Mouse (Mus musculus) midbrain, embryonic 14.5 days (tissue): ENCODE data around the gene Als2. TPM values are rescaled to one million over a fixed set of nuclear protein-coding genes. Genes with fewer than 3 reads are reported as not detected.

Experiments used
- ATAC-seq: fragments of 200-750 bp; cut with Nextera tagmentation; 2 replicates; pipeline ENCODE4 v1.8.0; 2017; ENCODE audit warnings: moderate number of reproducible peaks, moderate library complexity; ENCODE audit not compliant: low FRiP score, low TSS enrichment
- DNase-seq: peaks from one replicate; pipeline ENCODE4 v3.0.0-alpha.2; 2015
- H3K27ac ChIP-seq: fragments of 300-500 bp; sonication (generic); replicated peaks from 2 replicates; pipeline ENCODE4 v1.5.1; 2014; ENCODE audit warnings: mild to moderate bottlenecking, low read depth, low read length, moderate library complexity
- H3K27me3 ChIP-seq: fragments of 300-500 bp; sonication (generic); 2 replicates; pipeline ENCODE4 v1.6.1; 2014; ENCODE audit warnings: low read length, control low read depth, mixed read lengths; ENCODE audit not compliant: control insufficient read depth, insufficient read depth
- H3K36me3 ChIP-seq: fragments of 300-500 bp; sonication (generic); 2 replicates; pipeline ENCODE4 v1.6.1; 2014; ENCODE audit warnings: low read length, control low read depth; ENCODE audit not compliant: control insufficient read depth, insufficient read depth
- H3K4me1 ChIP-seq: fragments of 300-500 bp; sonication (generic); 2 replicates; pipeline ENCODE4 v1.6.1; 2014; ENCODE audit warnings: mild to moderate bottlenecking, antibody characterized with exemption, low read length, control low read depth; ENCODE audit not compliant: control insufficient read depth, insufficient read depth
- H3K4me2 ChIP-seq: fragments of 300-500 bp; sonication (generic); 2 replicates; pipeline ENCODE4 v1.6.1; 2014; ENCODE audit warnings: mild to moderate bottlenecking, low read length, moderate library complexity
- H3K4me3 ChIP-seq: fragments of 300-500 bp; sonication (generic); replicated peaks from 2 replicates; pipeline ENCODE4 v1.5.1; 2014; ENCODE audit warnings: low read depth, low read length
- H3K9ac ChIP-seq: fragments of 300-500 bp; sonication (generic); replicated peaks from 2 replicates; pipeline ENCODE4 v1.6.1; 2014; ENCODE audit warnings: mild to moderate bottlenecking, low read length, moderate library complexity
- H3K9me3 ChIP-seq: fragments of 300-500 bp; sonication (generic); 2 replicates; pipeline ENCODE4 v1.6.1; 2016; ENCODE audit warnings: low read length, control low read depth, mixed read lengths; ENCODE audit not compliant: control insufficient read depth
- WGBS: fragments of 180-500 bp; shearing (Covaris S2); extraction: QIAGEN DNeasy Blood & Tissue Kit; methylation state at CpG from one replicate; pipeline ENCODE4 v1.1.7; 2014; 5-methylcytosine and 5-hydroxymethylcytosine counted together
- polyA plus RNA-seq: library from polyadenylated mRNA; unstranded; fragments of >200 nt; fragmentation: Nextera tagmentation; extraction: Ambion mirVana; gene quantifications from 2 replicates; pipeline ENCODE4 v1.2.1, GENCODE M21; 2014

The Als2 gene
- polyA plus RNA-seq, 1 experiment from 2014 or later: 24.1 TPM

DNA sequence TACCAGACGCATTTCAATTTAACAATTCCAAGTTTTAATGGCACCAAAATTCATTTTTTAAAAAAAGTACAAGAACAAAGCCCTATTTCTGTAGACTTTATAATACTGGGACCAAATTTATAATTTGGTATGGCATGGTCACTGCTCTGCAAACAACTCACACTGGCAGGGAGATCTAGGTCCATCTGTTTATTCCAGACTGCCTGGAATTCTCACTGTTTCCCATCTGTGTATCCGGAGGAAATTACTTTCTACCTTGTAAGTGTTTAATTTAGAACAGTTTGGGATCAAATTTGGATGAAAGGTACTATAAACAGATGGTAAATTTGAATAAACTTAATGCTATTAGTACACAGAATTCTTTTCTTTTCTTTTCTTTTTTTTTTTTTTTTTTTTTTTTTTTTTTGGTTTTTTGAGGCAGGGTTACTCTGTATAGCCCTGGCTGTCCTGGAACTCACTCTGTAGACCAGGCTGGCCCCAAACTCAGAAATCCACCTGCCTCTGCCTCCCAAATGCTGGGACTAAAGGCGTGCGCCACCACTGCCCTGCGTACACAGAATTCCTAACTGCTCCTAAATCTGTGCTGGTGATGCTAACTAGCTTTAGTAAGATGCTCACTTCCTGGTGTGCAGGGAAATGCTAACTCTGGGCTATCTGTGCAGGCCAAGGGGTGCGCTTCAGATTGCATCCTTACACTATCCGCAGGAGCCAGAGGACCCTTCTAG lies 14.8 kb downstream of the Als2 start:
- no peak overlapping the region for H3K27ac ChIP-seq
- H3K9ac ChIP-seq: no peak overlapping the region
- DNase-seq (no peak), ATAC-seq (no peak)
- H3K4me1 ChIP-seq: no peaks in the 10 kb centered on the region
- H3K9me3 ChIP-seq: no peaks in the 10 kb centered on the region
- H3K36me3 ChIP-seq: peaks cover 5% of the 10 kb centered on the region
- no peaks in the 10 kb centered on the region for H3K27me3 ChIP-seq
- no peak overlapping the region for H3K4me2 ChIP-seq
- H3K4me3 ChIP-seq: no peak overlapping the region
- 93% methylated on average over 7 of the region's 7 CpGs for WGBS

DNA sequence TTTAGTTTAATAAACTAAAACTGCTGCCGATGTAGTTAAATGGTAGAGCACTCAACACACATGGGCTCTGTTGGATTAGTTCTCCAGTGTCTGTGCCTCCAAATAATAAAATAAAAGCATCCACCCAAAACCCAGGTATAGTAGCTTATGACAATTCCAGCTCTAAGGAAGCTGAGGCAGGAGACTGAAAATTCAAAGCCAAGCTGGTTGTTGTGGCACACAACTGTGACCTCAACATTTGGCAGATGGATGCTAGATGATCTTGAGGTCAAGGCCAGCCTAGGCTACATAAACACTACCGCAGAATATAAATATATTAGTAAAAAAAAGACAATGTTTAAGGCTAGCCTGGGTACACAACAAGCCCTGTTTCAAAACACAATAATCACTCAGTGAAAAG lies 15.4 kb downstream of the Als2 start:
- no peak for DNase-seq
- no peak overlapping the region for H3K27ac ChIP-seq
- H3K4me1 ChIP-seq: no peaks in the 10 kb centered on the region
- no peaks in the 10 kb centered on the region for H3K27me3 ChIP-seq
- no peak overlapping the region for H3K4me3 ChIP-seq
- WGBS: 97% methylated on average over 2 of the region's 2 CpGs
- H3K9ac ChIP-seq: no peak overlapping the region
- no peaks in the 10 kb centered on the region for H3K9me3 ChIP-seq
- ATAC-seq: no peak
- no peak overlapping the region for H3K4me2 ChIP-seq
- peaks cover 8% of the 10 kb centered on the region for H3K36me3 ChIP-seq

DNA sequence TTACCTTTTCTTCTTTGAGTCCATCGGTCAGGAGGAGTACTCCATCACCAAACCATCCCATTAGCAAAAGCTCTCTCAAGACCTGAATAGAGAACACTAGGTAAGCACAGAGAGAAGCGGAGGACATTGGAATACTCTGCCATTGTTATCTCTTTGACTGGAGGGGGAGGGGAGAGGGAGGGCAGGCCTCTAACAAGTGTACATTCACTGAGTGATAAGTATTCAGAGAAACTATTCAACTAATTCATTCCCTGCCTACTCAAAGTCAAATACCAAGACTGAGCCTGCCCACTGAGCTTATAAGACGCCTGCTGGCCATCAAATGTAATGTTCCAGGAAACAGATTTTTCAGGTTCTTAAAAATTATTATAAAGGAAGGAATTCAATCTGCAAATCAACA lies 16.7 kb downstream of the Als2 start:
- no peak overlapping the region for H3K4me2 ChIP-seq
- WGBS: 52% methylated on average over 3 of the region's 3 CpGs
- ATAC-seq (no peak), DNase-seq (no peak)
- H3K36me3 ChIP-seq: peaks cover 18% of the 10 kb centered on the region
- no peaks in the 10 kb centered on the region for H3K4me1 ChIP-seq
- no peak overlapping the region for H3K4me3 ChIP-seq
- H3K9ac ChIP-seq: no peak overlapping the region
- H3K9me3 ChIP-seq: no peaks in the 10 kb centered on the region
- no peaks in the 10 kb centered on the region for H3K27me3 ChIP-seq
- H3K27ac ChIP-seq: no peak overlapping the region

DNA sequence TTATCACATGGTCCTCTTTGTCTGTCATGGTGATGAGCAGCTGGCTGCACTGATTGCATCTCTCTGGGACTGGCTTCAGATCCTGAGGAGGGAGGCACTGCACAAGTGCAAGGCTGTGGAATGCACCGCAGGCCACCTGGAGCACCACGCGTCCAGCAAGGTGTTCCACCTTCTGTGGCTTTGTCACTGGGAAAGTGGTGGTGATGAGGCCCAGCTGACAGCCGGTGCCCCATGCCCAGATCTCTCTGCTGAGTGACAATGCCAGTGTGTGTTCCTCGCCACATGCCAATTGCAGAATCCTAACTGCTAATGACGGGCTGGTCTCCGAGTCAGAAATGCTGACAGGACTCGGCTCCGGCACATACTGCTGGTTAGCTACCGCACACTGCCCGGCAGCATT lies 21.6 kb downstream of the Als2 start:
- ATAC-seq (no peak), DNase-seq (no peak)
- no peak overlapping the region for H3K27ac ChIP-seq

DNA sequence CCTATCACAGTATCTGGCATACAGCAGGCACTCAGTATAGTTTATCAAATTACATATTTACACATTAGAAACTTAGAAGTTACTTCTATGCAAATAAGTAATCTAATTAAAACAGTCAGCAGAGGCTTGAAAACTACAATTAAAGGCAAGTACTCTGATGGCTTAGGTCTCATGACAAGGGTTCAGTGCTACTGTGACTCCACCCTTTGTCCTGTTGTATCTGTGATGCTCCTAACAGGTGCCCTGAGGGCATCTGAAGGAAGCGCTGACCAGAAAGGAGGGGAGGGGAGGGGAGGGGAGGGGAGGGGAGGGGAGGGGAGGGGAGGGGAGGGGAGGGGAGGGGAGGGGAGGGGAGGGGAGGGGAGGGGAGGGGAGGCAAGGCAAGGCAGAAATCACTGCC lies 24.1 kb downstream of the Als2 start:
- Histone ChIP-seq H3K4me2 (no peak overlapping the region), H3K9ac (no peak overlapping the region), H3K27ac (no peak overlapping the region), H3K27me3 (no peaks in the 10 kb centered on the region), H3K9me3 (no peaks in the 10 kb centered on the region), H3K4me3 (no peak overlapping the region), H3K4me1 (no peaks in the 10 kb centered on the region), H3K36me3 (peaks cover 55% of the 10 kb centered on the region)
- no peak for ATAC-seq
- DNase-seq: no peak
- WGBS: no CpG with 5 or more reads among the region's 1 CpGs

More for the DNA sequence above, 21.6 kb downstream of the Als2 start:
- Histone ChIP-seq H3K36me3 (peaks cover 37% of the 10 kb centered on the region), H3K9ac (no peak overlapping the region), H3K4me1 (no peaks in the 10 kb centered on the region), H3K4me3 (no peak overlapping the region), H3K27me3 (no peaks in the 10 kb centered on the region), H3K9me3 (no peaks in the 10 kb centered on the region), H3K4me2 (no peak overlapping the region)
- WGBS: 96% methylated on average over 11 of the region's 11 CpGs

DNA sequence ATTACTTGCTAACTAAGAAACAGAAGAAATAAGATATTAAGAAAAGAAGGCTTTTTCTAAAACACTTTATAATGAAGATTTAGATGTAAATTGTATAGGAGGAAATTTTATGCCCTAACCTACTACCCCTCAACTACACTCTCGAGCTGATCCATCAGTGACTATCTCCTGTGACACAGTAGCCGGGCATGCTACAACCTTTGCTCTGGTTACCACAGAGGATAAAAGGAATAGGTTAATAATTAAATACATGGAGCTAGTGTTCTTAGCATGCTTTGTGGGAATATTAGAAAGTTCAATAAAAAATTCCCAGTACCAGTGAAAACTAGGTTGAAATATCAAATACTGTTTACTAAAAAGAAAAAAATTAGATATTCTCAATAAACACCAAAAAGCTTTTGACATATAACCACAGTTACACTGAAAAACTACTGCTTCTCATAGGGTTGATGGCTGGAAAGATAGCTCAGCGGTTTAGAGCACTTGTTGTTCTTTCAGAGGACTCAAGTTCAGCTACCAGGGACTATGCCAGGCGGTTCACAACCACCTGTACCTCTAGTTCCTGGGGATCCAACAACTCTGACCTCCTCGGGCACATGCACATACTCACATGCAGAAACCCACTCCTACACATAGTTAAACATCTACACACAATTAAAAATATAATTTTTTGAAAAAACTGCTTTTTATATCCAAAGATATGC lies 24.8 kb downstream of the Als2 start:
- peaks cover 57% of the 10 kb centered on the region for H3K36me3 ChIP-seq
- 85% methylated on average over 5 of the region's 5 CpGs for WGBS
- no peaks in the 10 kb centered on the region for H3K27me3 ChIP-seq

DNA sequence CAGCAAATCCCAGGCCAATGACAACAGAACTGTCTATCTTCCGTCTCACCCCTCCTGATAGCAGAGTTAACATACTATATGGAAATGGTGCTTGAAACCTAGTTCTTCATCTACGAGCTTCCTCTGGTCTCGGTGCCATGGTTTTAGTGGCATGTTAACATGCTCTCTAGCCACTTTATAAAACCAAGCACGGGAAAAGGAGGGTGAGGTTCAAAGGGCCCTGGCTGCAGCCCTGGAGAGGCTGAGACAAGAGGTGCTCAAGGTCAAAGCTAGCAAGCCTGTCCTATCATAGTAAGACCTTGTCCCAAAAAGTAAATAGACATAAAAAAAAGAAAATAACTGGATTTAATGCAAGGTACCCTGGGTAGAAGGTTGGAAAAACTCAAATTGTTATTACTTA lies 25.4 kb downstream of the Als2 start:
- Histone ChIP-seq H3K4me1 (no peaks in the 10 kb centered on the region), H3K27me3 (no peaks in the 10 kb centered on the region), H3K4me3 (no peak overlapping the region), H3K27ac (no peak overlapping the region), H3K36me3 (peaks cover 60% of the 10 kb centered on the region), H3K9ac (no peak overlapping the region), H3K9me3 (no peaks in the 10 kb centered on the region), H3K4me2 (no peak overlapping the region)
- DNase-seq (no peak), ATAC-seq (no peak)
- WGBS: 95% methylated on average over 4 of the region's 4 CpGs

More for the DNA sequence above, 24.8 kb downstream of the Als2 start:
- no peak overlapping the region for H3K27ac ChIP-seq
- no peak overlapping the region for H3K9ac ChIP-seq
- no peaks in the 10 kb centered on the region for H3K4me1 ChIP-seq
- no peaks in the 10 kb centered on the region for H3K9me3 ChIP-seq
- DNase-seq: no peak
- H3K4me3 ChIP-seq: no peak overlapping the region
- no peak for ATAC-seq
- no peak overlapping the region for H3K4me2 ChIP-seq

DNA sequence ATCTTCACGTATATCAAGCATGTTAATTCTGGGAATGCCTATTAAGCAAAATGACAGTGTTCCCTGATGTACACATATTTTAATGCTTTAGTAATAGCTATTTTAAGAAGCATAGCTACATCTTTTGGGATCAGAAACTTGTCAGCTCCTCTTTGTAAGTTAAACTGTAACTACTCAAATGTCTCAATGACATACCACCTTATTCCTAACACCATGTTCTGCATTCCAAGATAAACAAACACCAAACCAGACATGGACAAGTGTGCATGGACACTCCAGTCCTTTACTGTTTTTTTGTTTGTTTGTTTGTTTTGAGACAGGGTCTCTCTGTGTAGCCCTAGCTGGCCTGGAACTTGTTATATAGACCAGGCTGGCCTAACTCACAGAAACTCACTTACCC lies 28.7 kb downstream of the Als2 start:
- Histone ChIP-seq H3K9me3 (no peaks in the 10 kb centered on the region), H3K36me3 (peaks cover 44% of the 10 kb centered on the region), H3K4me2 (no peak overlapping the region), H3K27me3 (no peaks in the 10 kb centered on the region), H3K4me3 (no peak overlapping the region), H3K27ac (no peak overlapping the region), H3K9ac (no peak overlapping the region), H3K4me1 (no peaks in the 10 kb centered on the region)
- DNase-seq: no peak
- no peak for ATAC-seq
- WGBS: 94% methylated on average over 1 of the region's 1 CpGs

DNA sequence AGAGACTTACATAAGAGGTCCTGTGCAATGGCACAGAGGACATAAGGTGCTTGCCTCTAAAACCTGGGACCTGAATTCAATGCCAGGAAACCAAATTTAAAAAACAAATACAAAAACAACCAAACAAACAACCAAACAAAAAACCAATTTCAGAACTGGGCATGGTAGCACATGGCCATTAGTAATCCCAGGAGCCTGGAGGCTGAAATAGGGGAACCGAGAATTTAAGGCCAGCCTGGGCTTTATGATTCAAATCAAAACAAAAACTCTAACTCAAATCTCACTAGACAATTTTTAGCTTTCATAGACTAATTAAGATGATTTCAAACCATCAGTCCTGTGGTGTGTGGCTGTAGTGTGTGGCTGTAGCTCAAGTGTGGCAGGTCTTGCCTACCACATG lies 32.5 kb downstream of the Als2 start:
- 95% methylated on average over 1 of the region's 1 CpGs for WGBS
- peaks cover 55% of the 10 kb centered on the region for H3K36me3 ChIP-seq

More for the DNA sequence above, 32.5 kb downstream of the Als2 start:
- H3K4me2 ChIP-seq: no peak overlapping the region
- H3K27me3 ChIP-seq: no peaks in the 10 kb centered on the region
- ATAC-seq: no peak
- no peaks in the 10 kb centered on the region for H3K4me1 ChIP-seq
- H3K27ac ChIP-seq: no peak overlapping the region
- DNase-seq: no peak
- no peak overlapping the region for H3K4me3 ChIP-seq
- no peak overlapping the region for H3K9ac ChIP-seq
- H3K9me3 ChIP-seq: no peaks in the 10 kb centered on the region
